Mouse (Mus musculus) cortical plate, adult 2 months (tissue): ENCODE measurements at regions not wholly inside any gene's neighbourhood (a gene's known extent, or its start where the extent isn't known, plus 50 kb on each side); places are given as distances from the start of the nearest gene placed in this dataset.

Source experiments
- H3K27ac ChIP-seq: fragments of 200-500 bp; 2 replicates; pipeline ENCODE4 v1.5.1; 2012; ENCODE audit warnings: low read length, control low read depth, inconsistent platforms; ENCODE audit not compliant: insufficient read depth
- H3K4me1 ChIP-seq: fragments of 200-500 bp; 2 replicates; pipeline ENCODE4 v1.6.1; 2011; ENCODE audit warnings: low read length; ENCODE audit not compliant: control insufficient read depth, insufficient read depth
- H3K4me3 ChIP-seq: fragments of 200-500 bp; 2 replicates; pipeline ENCODE4 v1.5.1; 2011; ENCODE audit warnings: mild to moderate bottlenecking, low read length, control low read depth; ENCODE audit not compliant: insufficient read depth
- CTCF ChIP-seq: fragments of 200-500 bp; IDR thresholded peaks from 2 replicates; pipeline ENCODE4 v1.5.1; 2011; ENCODE audit warnings: mild to moderate bottlenecking, control low read depth, low read length; ENCODE audit not compliant: insufficient read depth; ENCODE audit errors: extremely low read depth
- POLR2A ChIP-seq: fragments of 200-500 bp; IDR thresholded peaks from 2 replicates; pipeline ENCODE4 v1.6.1; 2011; ENCODE audit warnings: mild to moderate bottlenecking, low read length, control low read depth; ENCODE audit not compliant: insufficient read depth; ENCODE audit errors: extremely low read depth

DNA sequence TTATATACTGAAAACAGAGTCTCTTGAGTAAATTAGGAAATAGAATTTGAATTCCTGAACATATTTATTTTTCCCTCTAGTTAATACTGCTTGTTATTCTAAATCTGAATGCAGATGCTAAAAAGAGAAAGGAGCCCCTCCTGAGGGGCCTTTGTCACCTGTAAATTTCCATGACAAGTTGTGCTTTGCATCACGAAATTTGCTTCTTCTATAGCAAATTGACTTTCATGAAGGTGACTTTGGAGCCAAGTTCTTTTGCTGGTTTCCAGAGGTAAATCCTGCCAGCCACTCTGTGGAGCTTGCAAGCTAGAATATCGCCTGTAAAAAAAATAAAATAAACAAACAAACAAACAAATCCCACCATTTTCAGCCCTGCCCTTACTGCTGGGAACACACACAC lies 261.4 kb downstream of the Rnf152 start:
- H3K4me3 ChIP-seq = no peak overlapping the region
- TF ChIP-seq POLR2A (no peak), CTCF (no peak)

DNA sequence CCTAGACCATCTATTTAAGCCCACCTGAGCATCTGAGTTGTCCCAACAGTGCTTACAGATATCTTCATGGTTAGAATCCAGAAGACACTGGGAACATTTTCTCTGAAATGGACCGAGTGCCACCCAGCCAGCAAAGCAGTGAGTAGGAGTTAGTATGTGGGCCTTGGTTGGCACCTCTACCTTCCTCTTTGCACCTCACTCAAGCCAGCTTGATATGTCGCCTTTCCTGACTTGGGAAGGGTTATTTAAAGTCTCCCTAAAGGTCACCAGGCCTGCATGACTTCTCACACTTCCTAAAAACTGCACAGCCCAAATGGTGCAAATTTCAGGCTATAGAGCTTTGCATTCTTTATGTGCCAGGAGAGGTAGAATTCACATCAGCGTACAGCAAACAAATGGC lies 262.0 kb downstream of the Rnf152 start:
- TF ChIP-seq POLR2A = no peak
- no peak for TF ChIP-seq CTCF
- H3K27ac ChIP-seq = no peak overlapping the region
- H3K4me1 ChIP-seq = peaks cover 3% of the 10 kb centered on the region; the same call in 1 of the 2 replicates
- no peak overlapping the region for H3K4me3 ChIP-seq

More for the DNA sequence above, 261.4 kb downstream of the Rnf152 start:
- Histone ChIP-seq H3K4me1 (peaks cover 3% of the 10 kb centered on the region; the same call in 1 of the 2 replicates), H3K27ac (no peak overlapping the region)

DNA sequence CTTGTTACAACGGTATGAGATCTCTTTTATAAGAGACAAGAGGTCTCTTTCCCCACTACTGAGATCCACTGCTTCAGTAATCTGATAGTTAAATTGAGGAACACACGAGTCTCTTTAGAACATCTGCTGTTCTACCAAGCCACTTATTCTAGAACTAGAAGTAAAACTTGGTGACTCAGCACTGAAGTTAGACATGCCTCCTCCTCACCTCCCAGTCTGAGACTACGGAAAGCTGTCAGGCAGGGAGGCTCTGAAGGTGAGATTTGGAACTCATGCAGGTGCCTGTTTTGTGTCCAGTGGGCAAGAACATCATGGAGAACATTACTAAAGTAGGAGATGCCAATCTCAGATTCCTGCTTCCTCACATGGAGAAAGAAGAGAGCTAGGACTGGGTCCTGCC lies 262.6 kb downstream of the Rnf152 start:
- peaks cover 3% of the 10 kb centered on the region; the same call in 1 of the 2 replicates for H3K4me1 ChIP-seq
- no peak overlapping the region for H3K27ac ChIP-seq
- TF ChIP-seq POLR2A = no peak
- no peak for TF ChIP-seq CTCF
- no peak overlapping the region for H3K4me3 ChIP-seq

DNA sequence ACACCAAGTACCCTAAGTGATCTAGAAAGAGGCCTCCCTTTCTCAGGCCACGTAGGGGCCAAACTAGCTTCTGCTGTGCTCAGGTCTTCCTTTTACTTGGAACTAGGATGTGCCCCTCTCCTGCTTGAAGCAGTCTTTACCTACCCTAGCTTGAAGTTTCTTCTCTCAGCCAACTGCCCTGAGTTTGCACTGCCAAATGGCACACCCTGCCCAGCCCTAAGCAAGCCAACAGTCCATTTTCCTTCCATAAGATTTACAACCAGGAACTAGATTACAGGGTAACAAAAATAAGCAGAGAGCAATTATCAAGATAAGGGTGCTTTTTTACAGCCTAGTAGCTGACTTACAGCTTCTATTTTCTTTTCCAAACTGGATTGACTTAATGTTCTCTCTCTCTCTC lies 263.5 kb downstream of the Rnf152 start:
- Histone ChIP-seq H3K4me1 (peaks cover 3% of the 10 kb centered on the region; the same call in 1 of the 2 replicates), H3K27ac (no peak overlapping the region), H3K4me3 (no peak overlapping the region)
- TF ChIP-seq CTCF (no peak), POLR2A (no peak)

GRCm38 (mm10) chr1:105092309-105092904 lies 264.1 kb downstream of the Rnf152 start:
- H3K4me1 ChIP-seq = peaks cover 3% of the 10 kb centered on the region; the same call in 1 of the 2 replicates
- H3K4me3 ChIP-seq = no peak overlapping the region
- no peak overlapping the region for H3K27ac ChIP-seq
- TF ChIP-seq CTCF = peak; percentile 55; the same call in 1 of the 2 replicates
- TF ChIP-seq POLR2A = no peak

DNA sequence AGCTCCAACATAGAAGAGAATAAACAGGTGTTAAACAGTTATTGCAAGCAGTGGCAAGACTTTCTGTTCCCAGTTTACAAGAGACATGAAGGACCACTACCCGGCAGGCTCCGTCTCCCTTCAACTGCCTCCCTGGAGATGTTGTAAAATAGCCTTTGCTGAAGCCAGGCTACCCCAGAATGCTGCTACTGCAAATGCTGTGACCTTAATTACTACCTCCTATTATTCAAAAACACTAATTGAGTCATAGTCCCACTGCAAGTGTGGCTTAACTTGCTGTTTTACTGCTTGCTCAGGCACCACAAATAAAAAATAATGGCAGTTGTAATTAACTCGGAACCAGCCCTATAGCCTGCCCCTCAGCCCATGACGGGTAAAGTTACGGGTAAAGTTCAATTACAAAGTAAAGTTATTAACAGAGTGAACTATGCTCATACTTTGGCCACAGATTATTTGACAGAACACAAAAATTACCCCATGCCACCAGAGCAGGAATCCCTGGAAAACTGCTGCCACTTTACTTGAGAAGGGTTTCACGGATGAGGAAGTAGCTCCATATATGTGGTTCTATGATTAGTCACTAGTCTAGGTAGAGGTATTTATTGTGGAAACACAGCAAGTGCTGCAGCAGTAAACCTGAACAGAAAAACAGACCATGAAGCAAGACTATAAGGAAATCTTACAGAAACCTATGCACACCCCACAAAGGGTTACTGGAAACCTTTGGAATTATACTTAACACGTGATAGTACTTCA lies 267.6 kb downstream of the Rnf152 start:
- H3K27ac ChIP-seq = no peak overlapping the region

GRCm38 (mm10) chr1:105087623-105088022 lies 268.9 kb downstream of the Rnf152 start:
- Histone ChIP-seq H3K27ac (no peak overlapping the region), H3K4me3 (no peak overlapping the region), H3K4me1 (peaks cover 2% of the 10 kb centered on the region; the same call in 1 of the 2 replicates)
- no peak for TF ChIP-seq POLR2A
- no peak for TF ChIP-seq CTCF

More for the DNA sequence above, 267.6 kb downstream of the Rnf152 start:
- no peak overlapping the region for H3K4me3 ChIP-seq
- H3K4me1 ChIP-seq = peaks cover 3% of the 10 kb centered on the region; the same call in 1 of the 2 replicates
- no peak for TF ChIP-seq CTCF
- TF ChIP-seq POLR2A = no peak

DNA sequence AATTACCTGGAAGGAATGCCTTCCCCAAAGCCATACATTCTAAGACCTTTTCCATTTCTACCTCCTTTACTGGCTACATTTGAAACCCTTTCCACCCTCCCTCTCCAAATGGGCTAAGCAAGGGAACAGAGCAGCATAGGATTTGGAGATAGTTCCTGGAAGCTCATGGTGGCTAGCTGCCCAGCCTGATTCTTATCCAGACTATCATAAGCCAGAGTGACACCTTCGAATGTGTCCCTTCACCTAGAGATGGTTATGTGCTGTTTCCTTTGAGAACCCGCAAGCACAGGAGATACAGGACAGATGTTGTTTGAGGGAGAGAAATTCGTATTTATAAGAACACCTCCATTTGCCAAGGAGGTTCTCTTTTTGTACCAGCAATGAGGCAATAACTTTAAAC lies 272.0 kb downstream of the Rnf152 start:
- Histone ChIP-seq H3K4me1 (peaks cover 2% of the 10 kb centered on the region; the same call in 1 of the 2 replicates), H3K4me3 (no peak overlapping the region), H3K27ac (no peak overlapping the region)
- TF ChIP-seq POLR2A = no peak
- TF ChIP-seq CTCF = no peak

- Histone ChIP-seq H3K4me1 (peaks cover 2% of the 10 kb centered on the region; the same call in 1 of the 2 replicates), H3K4me3 (no peak overlapping the region)
Observed at GRCm38 (mm10) chr1:105083551-105084103, 272.9 kb downstream of the Rnf152 start.

More at GRCm38 (mm10) chr1:105083551-105084103, 272.9 kb downstream of the Rnf152 start:
- no peak overlapping the region for H3K27ac ChIP-seq
- TF ChIP-seq CTCF (no peak), POLR2A (no peak)
